Mouse (Mus musculus) midbrain, postnatal 0 days (tissue): ENCODE measurements around the gene Ropn1l. TPM values are rescaled to one million over a fixed set of nuclear protein-coding genes. Genes with fewer than 3 reads are reported as not detected.

ENCODE experiments used
- ATAC-seq: fragments of 200-750 bp; cut with Nextera tagmentation; 2 replicates; pipeline ENCODE4 v1.8.0; 2017; ENCODE audit warnings: moderate number of reproducible peaks, mild to moderate bottlenecking, moderate TSS enrichment, moderate library complexity; ENCODE audit not compliant: low FRiP score
- DNase-seq: peaks from one replicate; pipeline ENCODE4 v3.0.0-alpha.2; 2015; ENCODE audit warnings: low spot score
- H3K27ac ChIP-seq: fragments of 300-500 bp; sonication (generic); 2 replicates; pipeline ENCODE4 v1.5.1; 2014; ENCODE audit warnings: low read depth, mild to moderate bottlenecking, low read length, mixed read lengths
- H3K27me3 ChIP-seq: fragments of 300-500 bp; sonication (generic); 2 replicates; pipeline ENCODE4 v1.6.1; 2014; ENCODE audit warnings: low read length, control low read depth, mixed read lengths; ENCODE audit not compliant: insufficient read depth
- H3K36me3 ChIP-seq: fragments of 300-500 bp; sonication (generic); 2 replicates; pipeline ENCODE4 v1.6.1; 2014; ENCODE audit warnings: low read length, control low read depth, mixed read lengths; ENCODE audit not compliant: insufficient read depth
- H3K4me1 ChIP-seq: fragments of 300-500 bp; sonication (generic); 2 replicates; pipeline ENCODE4 v1.6.1; 2014; ENCODE audit warnings: mild to moderate bottlenecking, control low read depth, antibody characterized with exemption, low read length, mixed read lengths; ENCODE audit not compliant: insufficient read depth
- H3K4me2 ChIP-seq: fragments of 300-500 bp; sonication (generic); 2 replicates; pipeline ENCODE4 v1.6.1; 2014; ENCODE audit warnings: low read depth, mild to moderate bottlenecking, low read length, mixed read lengths; ENCODE audit not compliant: poor library complexity, severe bottlenecking
- H3K4me3 ChIP-seq: fragments of 300-500 bp; sonication (generic); 2 replicates; pipeline ENCODE4 v1.5.1; 2014; ENCODE audit warnings: low read depth, mild to moderate bottlenecking, low read length, moderate library complexity
- H3K9ac ChIP-seq: fragments of 300-500 bp; sonication (generic); replicated peaks from 2 replicates; pipeline ENCODE4 v1.6.1; 2014; ENCODE audit warnings: mild to moderate bottlenecking, low read length, moderate library complexity, mixed read lengths; ENCODE audit not compliant: poor library complexity, severe bottlenecking
- H3K9me3 ChIP-seq: fragments of 300-500 bp; sonication (generic); 2 replicates; pipeline ENCODE4 v1.6.1; 2016; ENCODE audit warnings: low read length, control low read depth
- CTCF ChIP-seq: IDR thresholded peaks from 2 replicates; pipeline ENCODE4 v1.5.1; 2016; ENCODE audit warnings: antibody characterized with exemption, mild to moderate bottlenecking
- WGBS: fragments of 180-500 bp; shearing (Covaris S2); extraction: QIAGEN DNeasy Blood & Tissue Kit; methylation state at CpG from one replicate; pipeline ENCODE4 v1.1.7; 2014; 5-methylcytosine and 5-hydroxymethylcytosine counted together
- polyA plus RNA-seq: library from polyadenylated mRNA; unstranded; fragments of >200 nt; fragmentation: Nextera tagmentation; extraction: Ambion mirVana; gene quantifications from 2 replicates; pipeline ENCODE4 v1.2.1, GENCODE M21; 2015
- total RNA-seq: library from RNA; depleted of rRNA; stranded (reverse); fragments of >200 nt; gene quantifications from 2 replicates; pipeline ENCODE4 v1.2.3, GENCODE M21; 2014

Ropn1l gene
- total and polyA plus RNA-seq, 2 experiments from 2014 or later = 1.3 to 2.2 TPM

GRCm38 (mm10) chr15:31428571-31428970, 25.0 kb downstream of the Ropn1l start:
- ATAC-seq (no peak), DNase-seq (no peak)
- Histone ChIP-seq H3K4me2 (no peak overlapping the region), H3K27ac (no peak overlapping the region), H3K27me3 (no peaks in the 10 kb centered on the region), H3K9me3 (no peaks in the 10 kb centered on the region), H3K36me3 (no peaks in the 10 kb centered on the region), H3K4me3 (no peak overlapping the region), H3K9ac (no peak overlapping the region), H3K4me1 (0 out of 2 replicates have a peak, but pooled peaks cover 7% of the 10 kb centered on the region)
- WGBS = 87% methylated on average over 12 of the region's 12 CpGs
- TF ChIP-seq CTCF = no peak

DNA sequence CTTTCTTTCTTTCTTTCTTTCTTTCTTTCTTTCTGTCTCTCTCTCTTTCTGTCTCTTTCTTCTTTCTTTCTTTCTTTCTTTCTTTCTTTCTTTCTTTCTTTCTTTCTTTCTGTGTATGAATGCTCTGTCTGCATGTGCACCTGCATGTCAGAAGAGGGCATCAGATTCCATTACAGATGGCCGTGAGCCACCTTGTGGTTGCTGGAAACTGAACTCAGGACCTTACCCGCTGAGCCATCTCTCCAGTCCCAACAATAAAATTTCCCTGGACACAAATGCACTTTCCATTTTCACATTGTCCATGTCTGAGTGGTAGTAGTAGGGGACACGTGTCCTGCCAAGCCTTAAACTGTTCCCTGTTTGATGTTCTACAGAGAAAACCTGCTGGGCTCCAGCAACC, 26.1 kb downstream of the Ropn1l start:
- peak; percentile 34 for TF ChIP-seq CTCF
- no peaks in the 10 kb centered on the region for H3K9me3 ChIP-seq

DNA sequence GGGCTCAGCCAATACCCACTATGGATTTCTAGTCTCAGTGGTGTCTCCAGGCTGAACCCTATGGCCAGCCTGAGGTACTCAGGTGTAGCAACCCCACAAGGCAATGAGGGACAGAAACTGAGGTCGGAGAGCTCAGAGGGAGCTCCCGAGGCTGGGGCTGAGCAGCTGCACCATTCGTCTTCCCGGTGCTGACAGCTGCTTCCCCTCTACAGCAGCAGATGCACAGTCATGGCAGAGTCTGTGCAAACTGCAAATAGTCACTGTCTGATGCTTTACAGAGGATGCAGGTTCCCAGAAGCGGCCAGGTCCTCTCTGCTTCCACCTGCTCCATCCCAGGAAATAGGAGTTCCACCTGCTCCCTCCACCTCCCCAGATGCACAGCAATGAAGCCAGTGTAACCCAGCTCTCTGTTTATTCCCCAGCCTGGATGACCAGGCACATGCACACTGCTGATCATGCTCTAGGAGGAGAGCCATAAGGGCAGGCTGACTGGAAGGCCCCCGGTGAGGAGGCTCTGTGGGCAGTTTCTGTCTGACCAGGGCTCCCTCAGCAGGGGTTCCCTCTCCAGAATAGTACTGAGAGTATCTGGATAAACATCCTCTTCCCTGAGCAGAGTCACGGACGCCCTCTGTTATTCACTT, 27.4 kb downstream of the Ropn1l start:
- H3K9ac ChIP-seq = no peak overlapping the region
- H3K4me1 ChIP-seq = 0 out of 2 replicates have a peak, but pooled peaks cover 7% of the 10 kb centered on the region
- H3K4me2 ChIP-seq = no peak overlapping the region
- no peak overlapping the region for H3K27ac ChIP-seq
- no peaks in the 10 kb centered on the region for H3K27me3 ChIP-seq
- 51% methylated on average over 8 of the region's 8 CpGs for WGBS
- no peak for TF ChIP-seq CTCF
- H3K36me3 ChIP-seq = no peaks in the 10 kb centered on the region
- H3K4me3 ChIP-seq = no peak overlapping the region
- DNase-seq (no peak), ATAC-seq (no peak)
- no peaks in the 10 kb centered on the region for H3K9me3 ChIP-seq

More for the DNA sequence above, 26.1 kb downstream of the Ropn1l start:
- Histone ChIP-seq H3K4me1 (0 out of 2 replicates have a peak, but pooled peaks cover 7% of the 10 kb centered on the region), H3K4me2 (no peak overlapping the region), H3K4me3 (no peak overlapping the region), H3K27me3 (no peaks in the 10 kb centered on the region), H3K9ac (no peak overlapping the region), H3K27ac (no peak overlapping the region), H3K36me3 (no peaks in the 10 kb centered on the region)
- ATAC-seq (no peak), DNase-seq (no peak)
- WGBS = 58% methylated on average over 3 of the region's 3 CpGs

- no peak for TF ChIP-seq CTCF
- Histone ChIP-seq H3K36me3 (no peaks in the 10 kb centered on the region), H3K9me3 (no peaks in the 10 kb centered on the region), H3K9ac (no peak overlapping the region), H3K4me3 (no peak overlapping the region), H3K4me1 (no peaks in the 10 kb centered on the region), H3K27me3 (no peaks in the 10 kb centered on the region), H3K27ac (no peak overlapping the region), H3K4me2 (no peak overlapping the region)
- ATAC-seq (no peak), DNase-seq (no peak)
- WGBS = 77% methylated on average over 7 of the region's 7 CpGs
Observed at GRCm38 (mm10) chr15:31422649-31423369, 30.7 kb downstream of the Ropn1l start.

- Histone ChIP-seq H3K36me3 (no peaks in the 10 kb centered on the region), H3K4me1 (no peaks in the 10 kb centered on the region), H3K9ac (no peak overlapping the region), H3K27ac (no peak overlapping the region), H3K9me3 (no peaks in the 10 kb centered on the region), H3K4me3 (no peak overlapping the region), H3K4me2 (no peak overlapping the region), H3K27me3 (no peaks in the 10 kb centered on the region)
- DNase-seq (no peak), ATAC-seq (no peak)
- peak; percentile 63 for TF ChIP-seq CTCF
- 46% methylated on average over 9 of the region's 9 CpGs for WGBS
Observed at GRCm38 (mm10) chr15:31419037-31419436, 34.5 kb downstream of the Ropn1l start.

GRCm38 (mm10) chr15:31418686-31419024, 34.9 kb downstream of the Ropn1l start:
- DNase-seq (no peak), ATAC-seq (no peak)
- Histone ChIP-seq H3K4me3 (no peak overlapping the region), H3K27me3 (no peaks in the 10 kb centered on the region), H3K9me3 (no peaks in the 10 kb centered on the region), H3K9ac (no peak overlapping the region), H3K36me3 (no peaks in the 10 kb centered on the region), H3K27ac (no peak overlapping the region), H3K4me2 (no peak overlapping the region; the same call in 1 of the 2 replicates), H3K4me1 (no peaks in the 10 kb centered on the region)
- TF ChIP-seq CTCF = no peak
- WGBS = 20% methylated on average over 7 of the region's 7 CpGs
